Comparison of ENCODE assay signal across 23 mouse cellular contexts in genomic region chr4:141202192-141202591, GRCm38 (mm10). TPM values are rescaled to one million over a fixed set of nuclear protein-coding genes. Genes with fewer than 3 reads are reported as not detected.
"Had no signal": no experiment of that assay in that cellular context is flagged by ENCODE, and none has a peak within 500 bp of the region (broad histone marks: within the 10 kb centered on the region; RNA-seq: fewer than 3 reads in every experiment).

No protein-coding gene starts in this region.

- H3K4me1 ChIP-seq: hindbrain, embryonic 13.5 days; hindbrain, embryonic 15.5 days; kidney, embryonic 15.5 days; limb, embryonic 13.5 days; limb, embryonic 15.5 days had no signal

- H3K9me3 ChIP-seq: hindbrain, embryonic 13.5 days; hindbrain, embryonic 15.5 days; kidney, embryonic 15.5 days; limb, embryonic 13.5 days; limb, embryonic 15.5 days; liver, embryonic 12.5 days had no signal

- H3K27ac ChIP-seq: hindbrain, embryonic 13.5 days; hindbrain, embryonic 15.5 days; hindbrain, postnatal 0 days; kidney, embryonic 15.5 days; kidney, postnatal 0 days; limb, embryonic 13.5 days; limb, embryonic 15.5 days; liver, embryonic 12.5 days; liver, embryonic 14.5 days had no signal

- H3K27me3 ChIP-seq: heart, embryonic 12.5 days; hindbrain, embryonic 13.5 days; hindbrain, embryonic 15.5 days; kidney, embryonic 15.5 days; limb, embryonic 13.5 days; limb, embryonic 15.5 days; liver, embryonic 12.5 days had no signal

- H3K4me3 ChIP-seq: heart, adult 2 months; heart, embryonic 12.5 days; hindbrain, embryonic 13.5 days; hindbrain, embryonic 15.5 days; kidney, embryonic 15.5 days; limb, embryonic 13.5 days; limb, embryonic 15.5 days; liver, embryonic 12.5 days had no signal

- H3K9ac ChIP-seq: heart, embryonic 12.5 days; hindbrain, embryonic 13.5 days; hindbrain, embryonic 15.5 days; kidney, embryonic 15.5 days; limb, embryonic 13.5 days; limb, embryonic 15.5 days; liver, embryonic 12.5 days; liver, embryonic 14.5 days had no signal

- DNase-seq: gastrocnemius, postnatal 14 days; gastrocnemius, postnatal 36 days; heart, postnatal 10 days; kidney, adult 11 months; kidney, adult 2 months; kidney, adult 9 months; kidney, postnatal 14 days; kidney, postnatal 36 days; layer of hippocampus, adult 9-11 months; layer of hippocampus, postnatal 36 days; left cerebral cortex, postnatal 4 days had no signal

RNA-seq across cellular contexts. Expression of gene Rsg1, which starts 11.6 kb away (rescaled TPM):
- total RNA-seq: gastrocnemius, postnatal 36 days had no signal

RNA-seq across cellular contexts. Expression of gene Arhgef19, which starts 37.1 kb away (rescaled TPM):
- total RNA-seq: hematopoietic stem cell, adult 5-6 weeks had no signal
